Mouse (Mus musculus) lung, postnatal 0 days (tissue): ENCODE results near the gene Paqr5.

Experiments used
- CTCF ChIP-seq: IDR thresholded peaks from 2 replicates; pipeline ENCODE4 v1.5.1; 2016; ENCODE audit warnings: antibody characterized with exemption, mild to moderate bottlenecking
- EP300 ChIP-seq: IDR thresholded peaks from 2 replicates; pipeline ENCODE4 v1.6.1; 2016; ENCODE audit warnings: antibody characterized with exemption, mild to moderate bottlenecking, control low read depth

DNA sequence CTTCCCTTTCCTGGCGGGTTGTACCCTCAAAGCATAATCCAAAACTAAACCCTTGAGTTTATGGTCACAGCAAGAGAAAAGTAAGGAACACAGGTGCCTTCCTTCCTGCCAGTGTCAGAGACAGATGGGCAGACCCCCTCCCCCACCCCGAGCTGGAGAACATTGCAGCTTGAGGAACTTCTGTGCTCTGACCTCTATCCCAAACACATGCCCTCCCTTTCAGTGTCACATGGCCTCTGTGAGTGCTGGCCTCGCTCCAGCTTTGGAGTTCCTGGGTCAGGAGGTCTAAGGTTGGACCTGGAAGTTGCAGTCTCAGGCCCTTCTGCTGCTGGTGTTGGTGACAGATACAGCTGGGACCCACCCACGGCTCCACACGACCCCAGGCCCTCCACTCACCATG lies 65.9 kb downstream of the Paqr5 start:
- TF ChIP-seq CTCF, result no peak
- no peak for TF ChIP-seq EP300
